Mouse (Mus musculus) MEL-GATA-1-ER (cell line): ENCODE results near the gene Lrrc28.

Source experiments
- DNase-seq: peaks from one replicate; pipeline ENCODE4 v3.0.0-alpha.2; 2012; ENCODE audit warnings: low read depth; ENCODE audit errors: extremely low read depth

Gene Lrrc28

DNA sequence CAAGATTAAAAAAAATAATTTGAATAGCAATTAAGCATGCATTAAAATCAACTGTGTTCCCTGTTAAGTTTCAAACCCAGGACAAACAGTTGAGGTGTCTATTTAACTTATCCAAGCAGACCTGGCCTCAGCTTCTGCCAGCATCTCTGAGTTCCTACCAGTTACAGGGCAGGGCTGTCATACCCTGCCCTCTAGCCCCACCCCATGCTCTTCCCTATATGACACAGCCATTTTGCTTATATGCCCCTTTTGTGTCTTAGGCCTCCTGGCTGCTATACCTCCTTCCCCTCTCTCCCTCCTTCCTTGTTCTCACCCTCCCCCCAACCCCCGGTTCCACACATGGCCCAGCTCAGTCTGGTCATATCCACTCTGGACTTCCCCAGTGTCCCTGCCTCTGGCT, 48.1 kb downstream of the Lrrc28 start:
- peak; percentile 4 for DNase-seq

DNA sequence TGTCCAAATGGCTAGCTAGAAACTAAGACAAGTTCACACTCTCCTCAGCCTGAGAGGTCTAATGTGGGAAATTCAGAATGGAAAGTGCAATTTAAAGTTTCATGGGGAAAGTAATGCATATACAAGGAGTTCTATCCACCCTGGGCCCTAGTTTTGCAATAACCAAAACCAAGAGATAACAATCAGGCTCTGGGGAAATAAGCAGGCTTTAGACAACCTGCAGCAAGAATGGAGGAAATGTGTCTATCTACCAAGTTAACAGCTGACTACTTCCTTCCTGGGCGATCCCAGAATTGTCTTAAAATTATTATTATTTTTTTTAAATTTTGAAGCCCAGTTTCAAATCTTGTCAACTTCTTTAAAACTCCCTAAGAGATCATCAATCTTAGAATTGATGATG, 48.7 kb downstream of the Lrrc28 start:
- no peak for DNase-seq

GRCm38 (mm10) chr7:67593902-67594301, 51.2 kb downstream of the Lrrc28 start:
- DNase-seq, result no peak

DNA sequence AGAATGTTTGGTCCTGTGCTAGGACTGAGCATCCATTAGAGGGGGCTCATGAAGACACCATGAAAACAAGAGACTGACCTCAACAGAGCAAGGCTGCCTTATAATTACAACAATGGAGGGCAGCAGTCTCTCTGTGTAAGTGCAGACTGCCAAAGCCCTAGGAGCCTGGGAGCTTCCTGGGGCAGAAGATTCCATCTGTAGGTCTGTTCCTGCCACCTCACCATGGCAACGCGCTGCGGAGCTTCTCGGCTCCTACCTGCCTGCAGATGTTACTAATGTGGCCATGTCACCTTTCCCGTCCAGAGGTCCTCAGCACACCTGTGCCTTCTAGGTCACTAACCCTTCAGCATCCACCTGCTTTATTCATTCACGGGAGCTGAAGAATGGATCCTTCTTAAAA, 52.4 kb downstream of the Lrrc28 start:
- no peak for DNase-seq

- DNase-seq, result no peak
These were observed 56.3 kb downstream of the Lrrc28 start for GRCm38 (mm10) chr7:67588743-67589142.

DNA sequence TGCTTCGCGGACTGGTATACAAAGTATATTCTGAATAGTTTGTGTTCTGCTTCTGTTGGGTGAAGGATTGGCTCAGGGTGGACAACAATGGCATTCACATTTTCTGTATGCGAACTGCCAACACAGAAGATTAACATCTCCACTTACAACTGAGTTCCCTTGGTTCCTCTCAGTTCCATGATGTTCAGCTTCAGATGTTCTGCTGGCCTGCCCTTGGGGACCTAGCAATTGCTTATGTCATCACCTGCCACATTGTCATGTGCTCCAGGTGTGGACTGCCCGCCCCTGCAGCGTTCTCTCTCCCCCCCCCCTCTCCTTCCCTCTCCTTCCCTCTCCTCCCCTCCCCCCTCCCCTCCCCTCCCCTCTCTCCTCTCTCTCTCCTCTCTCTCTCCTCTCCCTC, 58.6 kb downstream of the Lrrc28 start:
- no peak for DNase-seq

DNA sequence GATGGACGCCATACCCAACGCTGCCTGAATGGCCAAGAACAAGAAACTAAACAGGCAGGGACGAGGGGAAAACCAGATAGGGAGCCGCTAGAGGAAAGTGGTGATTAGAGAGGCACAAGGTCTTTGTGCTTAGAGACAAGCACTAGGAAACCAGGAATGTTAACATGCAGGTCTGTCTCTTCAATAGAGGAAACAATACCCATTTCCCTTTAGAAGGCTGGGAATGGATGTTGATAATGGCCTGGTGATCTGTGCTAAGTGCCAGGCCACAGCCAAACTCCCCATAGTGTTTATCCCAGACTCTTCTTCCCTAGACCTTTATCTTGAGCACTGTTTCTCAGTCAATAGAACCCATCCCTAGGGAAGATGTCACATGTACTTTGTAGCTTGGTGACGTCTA, 61.2 kb downstream of the Lrrc28 start:
- DNase-seq, result no peak

GRCm38 (mm10) chr7:67578783-67579482, 66.1 kb downstream of the Lrrc28 start:
- DNase-seq, result no peak

GRCm38 (mm10) chr7:67578044-67578443, 67.0 kb downstream of the Lrrc28 start:
- no peak for DNase-seq

DNA sequence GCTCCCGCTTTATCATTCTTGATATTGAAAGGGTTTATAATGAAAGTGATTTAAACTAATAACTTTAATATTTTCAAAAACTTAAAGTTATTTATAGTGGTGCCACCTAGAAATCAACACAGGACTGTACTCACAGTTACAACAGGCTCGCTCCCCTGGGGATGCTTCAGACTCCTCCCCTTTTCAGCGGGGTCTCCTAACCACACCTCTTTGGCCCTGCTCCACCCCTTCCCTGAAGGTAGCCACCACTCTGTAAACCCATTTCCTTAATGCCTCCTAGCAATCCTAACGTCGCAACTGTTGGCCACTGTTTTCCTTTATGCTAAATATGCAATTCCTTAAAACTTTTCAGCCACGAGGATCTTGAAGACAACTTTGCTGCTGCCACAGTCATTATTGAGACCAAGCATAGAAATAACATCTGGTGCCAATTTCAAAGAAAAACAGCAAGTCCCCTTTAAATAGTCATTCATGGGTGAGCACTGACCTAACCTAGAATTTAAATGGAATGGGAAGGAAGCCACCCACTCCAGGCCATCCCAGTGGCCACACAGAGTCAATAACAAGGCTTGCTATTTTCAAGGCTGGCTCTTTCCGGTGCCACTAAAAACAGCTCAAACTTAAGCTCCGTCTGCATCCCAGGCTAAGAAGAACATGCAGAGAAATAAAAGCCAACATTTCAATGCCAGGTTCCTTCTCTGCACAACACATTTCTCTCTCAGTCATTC, 78.4 kb downstream of the Lrrc28 start:
- DNase-seq, result no peak

- DNase-seq, result no peak
These were observed 79.9 kb downstream of the Lrrc28 start for GRCm38 (mm10) chr7:67565132-67565531.

GRCm38 (mm10) chr7:67562176-67562575, 82.9 kb downstream of the Lrrc28 start:
- DNase-seq, result no peak

- DNase-seq, result no peak
These were observed 85.6 kb downstream of the Lrrc28 start for GRCm38 (mm10) chr7:67559486-67559885.

- no peak for DNase-seq
These were observed 86.8 kb downstream of the Lrrc28 start for GRCm38 (mm10) chr7:67558230-67558629.

GRCm38 (mm10) chr7:67554863-67555262, 90.2 kb downstream of the Lrrc28 start:
- DNase-seq, result no peak

- no peak for DNase-seq
These were observed 93.8 kb downstream of the Lrrc28 start for GRCm38 (mm10) chr7:67551242-67551641.

DNA sequence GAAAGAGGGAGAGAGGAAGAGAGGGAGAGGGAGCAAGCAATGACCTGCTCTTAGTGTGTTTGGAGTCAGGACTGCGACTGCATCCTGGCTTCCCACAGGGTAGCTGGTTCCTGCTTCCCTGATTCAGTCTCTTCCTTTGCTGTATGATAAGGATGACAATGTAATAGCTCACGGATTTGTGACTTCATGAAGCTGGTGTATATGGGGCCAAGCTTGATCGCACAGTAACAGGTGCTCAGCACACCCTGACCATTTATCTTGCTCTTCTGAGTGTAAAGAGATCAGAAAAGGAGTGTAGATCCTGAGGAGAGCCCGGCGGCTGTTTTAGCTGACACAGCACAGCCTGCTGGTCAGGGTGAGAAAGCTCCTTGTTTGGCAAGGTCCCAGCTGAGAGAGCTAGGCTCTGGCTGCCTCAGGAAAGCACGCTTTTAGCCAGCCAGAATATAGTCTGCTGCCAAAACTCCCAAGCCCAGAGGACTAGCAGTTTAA, 96.0 kb downstream of the Lrrc28 start:
- no peak for DNase-seq

DNA sequence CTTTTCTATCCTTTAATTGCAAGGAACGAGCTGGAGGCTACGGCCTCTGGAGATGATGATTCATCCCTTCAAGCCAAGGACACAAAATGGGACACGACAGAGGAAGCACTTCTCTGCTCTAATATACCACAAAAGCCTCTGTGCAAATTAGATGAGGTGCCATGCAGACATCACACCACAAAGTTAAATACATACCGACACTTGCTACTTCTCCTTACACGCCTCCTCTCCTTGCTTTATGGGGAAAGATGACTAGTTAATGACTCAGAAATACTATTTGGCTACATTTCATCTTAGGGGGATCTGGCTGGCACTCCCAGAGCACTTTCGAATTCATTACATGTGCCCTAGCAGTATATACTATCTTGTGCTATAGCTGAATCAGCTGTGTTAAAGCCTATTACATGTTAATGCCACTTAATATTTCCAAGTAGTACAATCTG, 96.4 kb downstream of the Lrrc28 start:
- no peak for DNase-seq

DNA sequence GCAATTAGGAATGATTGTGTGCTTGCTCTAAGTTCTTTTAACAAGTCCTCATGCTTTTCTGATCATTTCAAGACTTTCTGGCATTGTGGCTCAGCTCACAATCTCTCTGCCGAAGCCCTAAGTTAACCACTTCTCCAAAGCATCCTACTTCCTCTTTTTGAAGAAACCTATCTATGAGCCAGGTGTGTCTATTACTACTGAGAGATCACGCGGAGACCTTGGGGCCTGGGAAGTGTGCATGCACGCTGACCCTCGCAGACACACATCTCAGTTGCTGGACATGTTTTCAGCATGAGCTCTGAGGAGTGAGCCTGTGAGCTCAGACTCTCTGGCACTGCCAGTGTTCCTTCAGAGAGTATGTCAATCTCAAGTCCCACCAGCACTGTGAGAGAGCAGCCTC, 98.8 kb downstream of the Lrrc28 start:
- DNase-seq, result peak; percentile 68

DNA sequence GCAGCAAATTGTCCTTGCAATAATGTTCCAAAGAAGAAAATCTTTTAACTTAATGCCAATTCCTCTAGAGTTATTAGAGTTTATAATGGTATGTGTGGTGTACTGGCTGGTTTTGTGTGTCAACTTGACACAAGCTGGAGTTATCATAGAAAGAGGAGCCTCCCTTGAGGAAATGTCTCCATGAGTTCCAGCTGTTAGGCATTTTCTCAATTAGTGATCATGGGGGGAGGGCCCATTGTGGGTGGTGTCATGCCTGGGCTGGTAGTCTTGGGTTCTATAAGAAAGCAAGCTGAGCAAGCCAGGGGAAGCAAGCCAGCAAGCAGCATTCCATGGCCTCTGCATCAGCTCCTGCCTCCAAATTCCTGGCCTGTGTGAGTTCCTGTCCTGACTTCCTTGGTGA, 100.5 kb downstream of the Lrrc28 start:
- DNase-seq, result no peak

DNA sequence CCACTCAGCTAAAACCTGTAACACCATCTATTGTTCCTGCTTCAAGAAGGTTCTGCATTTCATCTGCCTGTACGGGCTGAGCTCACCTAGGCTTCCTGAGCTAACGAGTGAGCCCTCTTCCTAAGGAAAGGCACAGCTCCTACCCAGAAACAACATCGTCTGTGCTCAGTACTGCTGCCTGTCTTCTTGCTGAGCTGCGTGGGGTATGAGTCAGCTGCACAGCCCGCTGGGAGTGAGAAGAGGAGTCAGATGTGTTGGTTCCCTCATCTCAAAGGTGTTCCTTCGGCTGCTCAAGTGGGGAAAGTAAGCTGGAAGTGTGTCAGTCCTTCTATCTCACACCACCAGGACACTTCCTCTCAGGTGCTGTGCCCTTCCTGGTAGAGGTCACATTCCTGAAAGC, 101.4 kb downstream of the Lrrc28 start:
- no peak for DNase-seq

GRCm38 (mm10) chr7:67536588-67537372, 108.3 kb downstream of the Lrrc28 start:
- no peak for DNase-seq
